Mouse (Mus musculus): ENCODE results near the gene Pola2. TPM values are rescaled to one million over a fixed set of nuclear protein-coding genes. Genes with fewer than 3 reads are reported as not detected.

Gene Pola2
- polyA plus RNA-seq, 1 experiment from 2014 or later: 20.8 TPM

Other genes starting within 250 kb of the Pola2 start
- 8.3 and 9.6 TPM in 2 replicates for gene Ehbp1l1, start 237.9 kb downstream of the Pola2 start, polyA plus RNA-seq (2015; fragmentation: Nextera tagmentation; extraction: Ambion mirVana)
- 186 and 194 TPM in 2 replicates for gene Fam89b, start 234.5 kb downstream of the Pola2 start, polyA plus RNA-seq (2015; fragmentation: Nextera tagmentation; extraction: Ambion mirVana)
- 16.0 and 17.0 TPM in 2 replicates for gene Ltbp3, start 223.3 kb downstream of the Pola2 start, polyA plus RNA-seq (2015; fragmentation: Nextera tagmentation; extraction: Ambion mirVana)
- gene Scyl1, start 192.8 kb downstream of the Pola2 start, polyA plus RNA-seq (2015; fragmentation: Nextera tagmentation; extraction: Ambion mirVana): 66.7 and 69.8 TPM in 2 replicates
- 21.1 and 23.3 TPM in 2 replicates for gene Frmd8, start 88.9 kb downstream of the Pola2 start, polyA plus RNA-seq (2015; fragmentation: Nextera tagmentation; extraction: Ambion mirVana)
- 1.6 and 2.3 TPM in 2 replicates for gene Slc25a45, start 86.4 kb downstream of the Pola2 start, polyA plus RNA-seq (2015; fragmentation: Nextera tagmentation; extraction: Ambion mirVana)
- gene Tigd3, start 70.1 kb downstream of the Pola2 start, polyA plus RNA-seq (2015; fragmentation: Nextera tagmentation; extraction: Ambion mirVana): 11.1 and 11.4 TPM in 2 replicates
- 117 and 135 TPM in 2 replicates for gene Dpf2, start 51.2 kb downstream of the Pola2 start, polyA plus RNA-seq (2015; fragmentation: Nextera tagmentation; extraction: Ambion mirVana)
- 11.8 and 13.5 TPM in 2 replicates for gene Cdc42ep2, start 39.4 kb downstream of the Pola2 start, polyA plus RNA-seq (2015; fragmentation: Nextera tagmentation; extraction: Ambion mirVana)
- gene Slc22a20, start 21.9 kb upstream of the Pola2 start, polyA plus RNA-seq (2015; fragmentation: Nextera tagmentation; extraction: Ambion mirVana): not detected in 2 replicates
- 6.9 and 7.5 TPM in 2 replicates for gene Capn1, start 51.7 kb upstream of the Pola2 start, polyA plus RNA-seq (2015; fragmentation: Nextera tagmentation; extraction: Ambion mirVana)
- 36.2 and 37.0 TPM in 2 replicates for gene Syvn1, start 82.4 kb upstream of the Pola2 start, polyA plus RNA-seq (2015; fragmentation: Nextera tagmentation; extraction: Ambion mirVana)
- 65.5 and 68.2 TPM in 2 replicates for gene Mrpl49, start 93.6 kb upstream of the Pola2 start, polyA plus RNA-seq (2015; fragmentation: Nextera tagmentation; extraction: Ambion mirVana)
- 578 and 624 TPM in 2 replicates for gene Fau, start 93.6 kb upstream of the Pola2 start, polyA plus RNA-seq (2015; fragmentation: Nextera tagmentation; extraction: Ambion mirVana)
- 28.1 and 33.7 TPM in 2 replicates for gene Znhit2, start 97.0 kb upstream of the Pola2 start, polyA plus RNA-seq (2015; fragmentation: Nextera tagmentation; extraction: Ambion mirVana)
- gene Tm7sf2, start 104.2 kb upstream of the Pola2 start, polyA plus RNA-seq (2015; fragmentation: Nextera tagmentation; extraction: Ambion mirVana): 48.4 and 49.6 TPM in 2 replicates
- 74.2 and 74.5 TPM in 2 replicates for gene Vps51, start 113.0 kb upstream of the Pola2 start, polyA plus RNA-seq (2015; fragmentation: Nextera tagmentation; extraction: Ambion mirVana)
- not detected in 2 replicates for gene Tmem262, start 115.8 kb upstream of the Pola2 start, polyA plus RNA-seq (2015; fragmentation: Nextera tagmentation; extraction: Ambion mirVana)
- 1.7 and 1.9 TPM in 2 replicates for gene Gm28374, start 118.1 kb upstream of the Pola2 start, polyA plus RNA-seq (2015; fragmentation: Nextera tagmentation; extraction: Ambion mirVana)
- 73.2 and 85.7 TPM in 2 replicates for gene Zfpl1, start 120.8 kb upstream of the Pola2 start, polyA plus RNA-seq (2015; fragmentation: Nextera tagmentation; extraction: Ambion mirVana)
- 6.4 and 7.3 TPM in 2 replicates for gene Cdca5, start 120.8 kb upstream of the Pola2 start, polyA plus RNA-seq (2015; fragmentation: Nextera tagmentation; extraction: Ambion mirVana)
- gene AC131692.1, start 130.2 kb upstream of the Pola2 start, polyA plus RNA-seq (2015; fragmentation: Nextera tagmentation; extraction: Ambion mirVana): not detected in 2 replicates
- gene Naaladl1, start 141.6 kb upstream of the Pola2 start, polyA plus RNA-seq (2015; fragmentation: Nextera tagmentation; extraction: Ambion mirVana): 0.23 and 0.32 TPM in 2 replicates
- 44.7 and 46.9 TPM in 2 replicates for gene Sac3d1, start 154.4 kb upstream of the Pola2 start, polyA plus RNA-seq (2015; fragmentation: Nextera tagmentation; extraction: Ambion mirVana)
- gene Snx15, start 164.1 kb upstream of the Pola2 start, polyA plus RNA-seq (2015; fragmentation: Nextera tagmentation; extraction: Ambion mirVana): 51.6 and 56.8 TPM in 2 replicates
- not detected in 2 replicates for gene Batf2, start 176.8 kb upstream of the Pola2 start, polyA plus RNA-seq (2015; fragmentation: Nextera tagmentation; extraction: Ambion mirVana)
- 111 and 126 TPM in 2 replicates for gene Arl2, start 177.3 kb upstream of the Pola2 start, polyA plus RNA-seq (2015; fragmentation: Nextera tagmentation; extraction: Ambion mirVana)
- gene Majin, start 220.2 kb upstream of the Pola2 start, polyA plus RNA-seq (2015; fragmentation: Nextera tagmentation; extraction: Ambion mirVana): not detected in 2 replicates